Mouse (Mus musculus): Measurements from ENCODE around the gene Exoc3l2.
A peak's percentile ranks its signal among the peaks of the same experiment; 100 is the strongest.

The Exoc3l2 gene

DNA sequence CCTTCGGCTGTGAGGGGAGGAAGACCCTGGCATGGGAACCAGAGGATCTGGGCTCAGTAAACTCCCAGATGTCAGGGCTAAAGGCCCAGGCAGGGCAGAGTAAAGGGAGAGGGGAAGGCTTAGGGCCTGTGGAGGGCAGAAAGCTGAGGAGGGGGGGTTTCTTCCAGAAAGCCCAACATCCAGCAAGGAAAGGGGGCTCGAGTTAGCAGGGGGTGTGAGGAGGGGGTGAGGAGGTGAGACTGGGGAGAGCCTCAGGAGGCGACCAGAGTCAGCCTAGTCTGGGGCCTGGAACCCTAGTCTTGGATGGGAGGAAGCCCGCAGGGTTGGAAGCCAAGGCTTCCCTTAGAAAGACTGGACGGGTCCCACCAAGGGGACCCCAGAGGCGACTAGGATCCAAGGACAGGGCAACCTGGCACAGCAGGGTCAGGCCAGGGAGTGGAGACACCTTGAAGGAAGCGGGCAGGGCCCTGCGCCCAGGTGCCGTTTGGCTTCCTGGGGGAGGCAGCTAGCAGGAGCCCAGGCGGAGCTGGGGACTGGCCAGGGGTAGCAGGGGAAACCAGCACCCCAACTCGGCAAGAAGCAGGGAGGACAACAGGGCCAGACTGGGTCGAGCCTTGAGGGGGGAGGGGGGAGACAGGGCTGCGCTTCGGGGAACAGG lies 5.6 kb upstream of the Exoc3l2 start:
- peak; percentile 28 to 38 for DNase-seq

DNA sequence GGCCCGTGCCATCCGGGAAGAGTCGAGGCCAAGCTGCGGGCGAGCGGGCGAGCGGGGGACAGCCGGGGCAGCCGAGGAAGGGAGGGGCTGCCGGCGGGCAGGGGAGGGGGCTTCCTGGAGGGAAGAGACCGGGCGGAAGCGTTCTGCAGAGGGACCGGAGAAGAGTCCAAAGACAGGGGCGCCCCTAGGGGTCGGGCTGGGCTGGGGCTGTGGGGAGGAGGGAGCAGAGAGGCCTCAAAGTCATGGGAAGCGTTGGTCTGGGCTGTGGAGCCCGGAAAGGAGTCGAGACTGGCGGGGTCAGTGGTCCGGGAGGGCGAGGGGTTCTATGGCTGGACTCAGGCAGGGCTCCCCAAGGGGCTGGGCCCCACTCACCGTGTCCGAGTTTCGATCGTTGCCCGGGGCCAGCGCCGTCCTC lies 5.1 kb upstream of the Exoc3l2 start:
- peak; percentile 62 to 64 for DNase-seq

DNA sequence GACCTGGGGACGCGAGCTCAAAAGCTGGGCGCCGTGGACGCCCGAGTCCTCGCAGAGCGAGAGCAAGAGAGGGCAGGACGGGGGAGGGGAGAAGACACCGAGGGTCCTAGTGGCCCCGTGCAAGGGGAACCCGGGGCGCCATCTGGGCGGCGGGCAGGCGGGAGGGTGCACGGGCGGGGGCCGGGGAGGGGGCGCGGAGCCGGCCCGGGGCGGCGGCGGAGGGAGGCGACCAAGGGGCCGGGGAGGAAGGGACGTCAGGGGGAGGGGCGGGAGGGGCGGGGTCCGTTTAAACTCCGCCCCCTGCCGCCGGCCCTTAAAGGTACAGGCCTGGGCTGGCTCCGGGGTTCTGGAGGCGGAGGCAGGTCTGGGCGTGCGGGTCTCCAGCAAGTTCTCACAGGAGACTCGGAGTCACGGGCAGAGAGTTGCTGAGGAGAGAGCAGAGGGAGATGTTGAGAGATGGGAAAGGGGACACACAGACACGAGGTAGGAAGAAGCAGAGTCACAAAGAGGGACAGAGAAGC lies 4.5 kb upstream of the Exoc3l2 start, which contains the start of gene Mark4:
Gene Mark4, minus strand, starts transcription at position 231 of the 521 bp plus-strand sequence.
- peak; percentile 75 to 77 for DNase-seq

DNA sequence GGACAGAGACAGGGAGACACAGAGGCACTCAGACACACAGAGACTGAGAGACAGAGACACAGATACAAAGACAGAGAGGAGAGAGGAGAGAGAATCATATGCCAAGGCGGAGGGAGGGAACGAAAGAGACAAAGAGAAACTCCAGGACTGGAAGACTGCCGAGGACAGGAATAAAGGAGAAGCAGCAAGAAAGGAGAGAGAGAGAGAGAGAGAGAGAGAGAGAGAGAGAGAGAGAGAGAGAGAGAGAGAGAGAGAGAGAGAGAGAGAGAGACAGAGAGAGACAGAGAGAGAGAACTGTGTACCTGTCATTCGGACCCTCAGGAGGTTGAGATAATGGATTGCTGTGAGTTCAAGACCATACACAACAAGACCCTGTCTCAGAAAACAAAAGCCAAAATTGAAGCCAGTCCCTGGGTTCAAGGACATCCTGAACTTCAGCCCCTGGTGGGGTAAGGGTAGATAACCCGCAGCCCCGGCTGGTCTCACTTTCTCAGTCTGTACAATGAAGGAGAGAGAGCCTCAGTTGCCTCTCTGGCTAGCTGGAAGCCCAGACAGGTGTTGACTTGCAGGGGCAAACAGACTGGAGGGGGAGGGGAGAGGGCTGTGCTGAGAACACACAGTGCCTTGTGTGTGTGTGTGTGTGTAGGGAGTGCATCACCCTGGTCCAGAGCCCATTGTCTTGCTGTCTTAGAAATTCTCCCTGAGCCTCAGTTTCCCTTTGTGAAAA lies 3.8 kb upstream of the Exoc3l2 start:
- no peak for DNase-seq

DNA sequence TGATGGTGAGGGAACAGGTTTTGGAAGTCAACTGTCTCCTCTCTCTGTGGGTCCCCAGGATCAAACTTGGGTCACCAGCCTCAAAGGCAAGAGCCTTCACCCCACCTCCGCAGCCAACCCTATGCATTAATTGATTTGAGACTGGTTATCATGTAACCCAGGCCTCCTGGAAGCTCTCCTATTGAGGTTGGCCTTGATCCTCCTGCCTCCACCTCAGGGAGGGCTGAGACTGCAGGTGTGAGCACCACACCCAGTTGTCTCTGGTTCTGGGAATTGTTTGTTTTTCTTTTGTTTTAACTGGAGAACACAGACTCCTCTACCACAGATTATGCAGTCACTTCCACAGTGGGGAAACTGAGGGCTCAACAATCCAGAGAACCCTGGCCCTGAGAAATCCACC lies 2.6 kb upstream of the Exoc3l2 start:
- DNase-seq, result no peak

DNA sequence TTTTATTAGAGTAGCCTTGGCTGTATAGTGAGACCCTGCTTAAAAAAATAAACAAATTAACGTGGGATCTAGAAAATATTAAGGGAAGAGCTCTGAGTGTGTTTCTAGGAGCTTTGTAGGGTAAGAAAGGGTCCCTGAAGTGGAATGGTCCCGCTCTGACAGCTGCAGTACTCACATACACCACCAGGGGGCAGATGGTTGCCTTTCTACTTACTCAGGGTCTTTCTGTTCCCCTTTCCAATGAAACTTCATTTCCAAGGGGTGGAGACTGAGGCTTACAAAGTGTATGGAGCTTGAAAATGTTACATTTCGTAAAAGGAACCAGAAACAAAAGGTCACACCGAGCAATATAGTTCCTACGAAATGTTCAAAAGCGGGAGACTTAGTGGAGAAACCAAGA lies 1.6 kb upstream of the Exoc3l2 start:
- DNase-seq, result peak; percentile 87 to 91

DNA sequence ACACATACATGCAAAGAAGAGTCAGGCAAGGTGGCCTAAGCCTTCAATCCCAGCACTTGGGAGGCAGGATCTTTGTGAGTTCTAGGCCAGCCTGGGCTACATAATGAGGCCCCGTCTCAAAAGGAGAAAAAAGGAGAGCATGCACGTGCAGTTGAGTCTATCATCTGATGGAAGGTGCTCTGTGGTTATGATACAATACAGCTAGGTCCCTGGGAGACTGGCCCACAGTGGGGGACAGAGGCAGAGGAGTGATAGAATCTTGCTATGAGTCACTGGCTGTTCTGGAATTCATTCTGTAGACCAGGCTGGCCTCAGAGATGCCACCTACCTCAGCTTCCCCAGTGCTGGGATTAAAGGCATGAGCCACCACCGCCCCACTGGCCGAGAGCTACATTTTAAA lies 688 bp upstream of the Exoc3l2 start:
- no peak for DNase-seq

DNA sequence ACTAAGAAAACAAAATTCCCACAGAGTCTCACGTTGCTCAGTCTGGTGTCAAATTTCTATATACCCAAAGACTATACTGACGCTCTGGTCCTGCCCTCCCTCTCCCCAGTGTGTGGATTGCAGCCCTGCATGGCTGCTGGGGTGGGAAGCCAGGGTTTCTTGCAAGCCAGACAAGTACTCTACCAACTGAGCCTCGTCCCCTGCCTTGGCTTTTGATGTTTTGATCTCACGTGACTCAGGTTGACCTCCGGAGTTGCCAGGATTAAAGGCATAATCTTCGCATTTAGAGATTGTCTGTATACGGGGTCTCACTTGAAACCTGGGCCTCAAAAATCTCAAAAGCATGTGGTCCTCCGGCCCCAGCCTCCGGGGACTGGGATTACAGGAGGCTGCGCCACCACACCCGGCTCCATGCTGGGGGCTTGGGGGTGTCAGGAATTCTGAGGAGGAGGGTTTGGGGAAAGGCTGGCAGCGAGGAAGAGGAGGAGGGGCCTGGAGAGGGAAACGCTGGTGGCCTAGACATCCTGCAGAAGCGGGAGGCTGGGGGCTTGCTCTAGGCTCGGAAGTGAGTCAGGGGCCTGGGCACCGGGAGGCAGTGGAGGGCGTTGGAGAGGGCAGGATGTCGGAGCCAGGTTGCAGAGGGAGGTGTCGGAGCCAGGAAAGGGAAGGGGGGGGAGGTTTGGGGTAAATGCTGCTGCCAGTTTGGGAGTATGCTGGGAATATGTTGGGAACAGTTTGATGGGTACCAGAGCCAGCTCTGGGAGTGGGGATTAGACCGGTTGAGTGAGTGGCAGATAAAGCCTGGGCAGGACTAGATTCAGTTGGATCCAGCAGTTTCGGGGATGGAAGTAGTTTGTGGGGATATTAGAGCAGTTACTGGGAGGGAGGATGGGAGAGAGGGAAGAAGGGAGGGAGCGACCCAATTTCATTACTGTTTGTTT lies 1.5 kb downstream of the Exoc3l2 start:
- no peak for DNase-seq

DNA sequence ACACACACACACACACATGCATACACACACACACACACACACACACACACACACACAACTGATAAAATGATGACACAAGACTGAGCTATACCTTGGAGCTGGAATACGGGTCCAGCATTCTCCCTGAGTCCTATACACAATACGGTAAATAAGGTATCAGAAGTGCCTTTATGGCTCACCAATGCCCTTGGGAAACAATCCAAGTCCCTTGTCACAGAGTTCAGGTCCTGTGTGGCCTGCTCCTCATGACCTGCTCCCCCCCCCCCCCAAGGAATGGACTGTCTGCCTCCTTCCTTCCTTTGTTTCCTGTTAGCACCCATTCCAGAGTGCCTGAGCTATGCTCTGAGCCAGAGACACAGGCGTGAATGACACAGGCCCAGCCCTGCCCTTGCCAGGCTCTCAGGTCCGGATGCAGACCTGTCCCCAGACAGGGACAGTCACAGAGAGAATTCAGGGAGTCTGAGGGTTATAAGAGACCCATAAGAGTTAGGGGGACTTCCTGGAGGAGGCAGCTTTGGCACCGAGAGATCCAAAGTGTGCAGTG lies 3.5 kb downstream of the Exoc3l2 start:
- DNase-seq, result no peak

DNA sequence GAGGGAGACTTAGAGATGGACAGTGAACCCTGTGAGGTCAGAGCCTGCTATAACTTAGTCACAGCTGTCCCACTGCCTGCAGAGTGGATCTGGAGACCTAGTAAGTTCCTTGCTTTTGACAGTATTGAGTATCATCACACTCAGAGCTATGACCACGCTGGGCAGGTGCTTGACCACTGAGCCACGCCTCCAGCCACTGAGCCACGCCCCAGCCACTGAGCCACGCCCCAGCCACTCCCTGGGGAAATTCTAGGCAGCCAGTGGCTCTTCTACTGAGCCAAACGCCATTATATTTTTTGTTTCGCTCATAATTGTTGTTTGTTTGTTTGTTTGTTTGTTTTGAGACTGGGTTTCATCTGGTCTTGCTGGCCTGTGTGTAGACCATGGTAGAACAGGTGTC lies 4.5 kb downstream of the Exoc3l2 start:
- DNase-seq, result no peak

DNA sequence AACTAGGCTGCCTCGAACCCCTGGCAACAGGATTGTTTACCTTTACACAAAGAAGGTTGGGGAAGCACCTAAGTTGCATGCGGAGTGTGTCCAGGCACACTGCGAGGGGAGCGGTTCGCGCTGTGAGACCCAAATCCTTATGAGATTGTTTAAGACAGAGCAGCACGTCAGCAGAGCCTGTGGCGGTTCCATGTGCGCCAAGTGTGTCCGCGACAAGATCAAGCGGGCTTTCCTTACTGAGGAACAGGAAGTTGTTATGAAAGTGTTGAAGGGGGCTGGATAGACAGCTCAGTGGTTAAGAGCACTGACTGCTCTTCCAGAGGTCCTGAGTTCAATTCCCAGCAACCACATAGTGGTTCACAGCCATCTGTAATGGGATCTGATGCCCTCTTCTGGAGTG lies 5.1 kb downstream of the Exoc3l2 start:
- DNase-seq, result peak in 1 of 2 experiments; percentile 31

DNA sequence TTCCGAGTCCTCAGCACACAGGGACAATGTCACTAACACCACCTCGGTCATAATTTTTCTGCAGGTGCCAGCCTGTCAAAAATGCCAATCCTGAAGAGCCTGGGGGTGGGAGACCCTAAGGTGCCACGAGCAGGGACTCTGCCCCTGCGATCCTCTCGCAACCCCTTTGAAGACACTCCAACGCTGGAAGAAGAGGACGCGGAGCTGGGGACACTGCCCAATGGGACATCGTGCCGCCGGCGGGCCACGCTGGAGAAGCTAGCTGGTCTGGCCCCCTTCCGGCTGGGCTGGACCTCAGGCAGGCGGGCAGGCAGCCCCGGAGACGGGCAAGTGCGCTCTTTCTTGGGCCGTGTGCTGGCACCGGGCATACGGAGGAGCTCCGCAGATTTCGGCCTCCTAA lies 6.3 kb downstream of the Exoc3l2 start:
- DNase-seq, result no peak

DNA sequence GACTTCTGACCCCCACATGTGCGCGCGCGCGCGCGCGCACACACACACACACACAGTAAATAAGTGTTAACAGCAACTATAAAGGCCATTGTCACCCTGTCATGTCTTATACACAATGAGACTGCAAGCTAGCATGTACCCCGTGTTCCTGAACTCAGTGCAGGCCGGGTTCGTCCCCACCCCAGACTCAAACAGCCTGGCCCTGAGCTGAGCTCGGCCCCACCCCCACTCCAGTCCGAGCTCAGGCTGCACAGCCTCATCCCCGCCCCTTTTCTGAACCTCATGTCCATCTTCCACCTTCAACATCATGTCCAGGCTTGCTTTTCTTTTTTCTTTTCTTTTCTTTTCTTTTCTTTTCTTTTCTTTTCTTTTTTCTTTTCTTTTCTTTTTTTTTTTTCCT lies 7.2 kb downstream of the Exoc3l2 start:
- DNase-seq, result no peak

DNA sequence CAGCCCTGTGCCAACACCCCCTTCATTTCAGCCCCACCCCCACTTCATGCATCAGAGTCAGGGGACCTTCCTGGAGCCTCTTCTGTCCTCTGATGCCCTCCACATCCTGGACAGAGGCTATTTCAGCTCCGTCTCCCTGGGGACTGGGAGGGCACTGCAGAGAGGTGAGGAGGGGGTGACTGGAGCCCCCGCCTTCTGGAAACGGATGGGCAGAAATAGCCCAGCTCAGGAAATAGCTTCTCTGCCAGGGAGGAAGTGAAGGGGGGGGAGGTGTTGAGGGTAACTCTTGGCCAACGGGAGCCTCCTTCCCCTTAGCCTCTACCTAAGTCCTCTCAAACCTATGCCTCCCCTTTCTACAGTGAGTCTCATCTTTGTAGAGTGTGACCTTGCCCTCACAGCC lies 9.3 kb downstream of the Exoc3l2 start:
- DNase-seq, result peak; percentile 28 to 40

DNA sequence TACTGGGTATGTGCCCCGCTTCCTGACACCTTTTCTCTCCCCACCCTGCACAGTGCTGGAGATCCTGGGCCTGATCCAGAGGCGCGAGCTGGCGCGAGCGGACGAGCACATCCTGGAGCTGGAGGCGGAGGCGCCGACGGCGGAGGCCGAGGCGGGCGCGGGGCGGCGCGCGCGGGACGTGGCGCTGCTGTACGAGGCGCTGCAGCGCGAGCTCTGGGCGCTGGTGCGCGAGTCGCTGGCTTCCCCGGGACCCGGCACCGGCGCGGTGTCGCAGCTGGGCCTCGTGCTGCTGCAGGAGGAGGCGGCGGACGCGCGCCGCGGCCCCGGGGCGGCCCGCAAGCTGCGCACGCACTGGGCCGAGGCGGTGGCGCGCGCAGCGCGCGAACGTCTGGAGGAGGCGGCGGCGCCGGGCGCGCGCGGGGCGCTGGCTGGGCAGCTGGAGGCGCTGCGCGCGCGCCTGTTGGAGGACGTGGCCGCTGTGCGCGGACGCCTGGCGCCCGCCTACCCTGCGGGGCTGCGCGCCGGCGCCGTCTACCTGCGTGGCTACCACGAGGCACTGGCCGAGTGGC lies 10.8 kb downstream of the Exoc3l2 start:
- peak; percentile 56 to 59 for DNase-seq

DNA sequence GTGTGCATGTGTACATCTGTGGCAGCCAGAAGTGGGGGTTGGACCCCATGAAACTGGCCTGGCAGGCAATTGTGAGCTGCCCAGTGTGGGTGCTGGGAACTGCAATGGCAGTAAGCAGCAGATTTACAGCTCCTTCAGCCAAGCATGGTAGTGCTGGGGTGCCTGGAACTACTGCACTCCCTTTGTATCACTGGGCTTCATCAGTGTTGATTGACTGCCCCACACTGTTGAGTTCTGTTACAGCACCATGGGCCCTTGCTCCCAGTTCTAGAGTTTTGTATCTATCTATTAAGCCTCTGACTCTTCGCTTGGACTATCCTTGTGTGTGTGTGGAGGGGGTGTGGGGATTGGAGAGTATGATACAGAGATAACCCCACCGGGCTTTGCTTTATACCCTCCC lies 14.0 kb downstream of the Exoc3l2 start:
- DNase-seq, result no peak

DNA sequence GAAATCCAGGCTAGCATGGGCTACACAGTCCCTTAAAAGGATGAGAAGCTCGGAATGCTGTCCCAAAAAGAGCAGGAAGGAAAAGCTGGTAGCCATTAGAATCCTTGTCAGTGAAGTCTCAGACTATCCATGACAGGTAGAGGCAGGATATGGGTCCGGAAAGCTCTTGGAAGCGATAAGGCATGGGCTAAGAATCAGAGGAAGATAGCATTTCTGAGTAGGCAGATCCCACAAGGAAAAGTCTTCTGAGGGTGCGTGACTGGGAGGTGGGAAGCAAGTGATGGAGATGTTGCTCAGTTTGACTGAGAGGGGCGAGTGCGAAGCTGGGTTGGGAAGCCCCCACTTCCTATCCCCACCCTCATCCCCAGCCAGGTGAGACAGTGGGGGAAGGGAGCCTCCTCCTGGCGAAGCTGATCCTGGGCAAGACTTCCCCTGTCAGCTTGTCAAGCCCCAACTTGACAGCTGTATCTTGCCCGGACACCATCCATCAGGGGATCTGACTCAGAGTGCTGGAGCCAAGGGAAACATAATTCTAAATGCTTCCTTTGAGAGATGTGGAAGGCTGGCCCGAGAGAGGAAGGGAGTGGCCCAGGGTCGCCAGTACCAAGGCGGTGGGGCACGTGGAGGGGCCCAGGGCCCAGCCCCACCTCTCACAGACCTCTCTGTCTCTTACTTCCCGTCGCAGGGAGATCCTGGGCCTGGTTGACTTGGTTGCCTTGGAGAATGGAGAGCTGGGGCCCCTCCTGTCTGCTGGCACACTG lies 14.7 kb downstream of the Exoc3l2 start:
- DNase-seq, result no peak

DNA sequence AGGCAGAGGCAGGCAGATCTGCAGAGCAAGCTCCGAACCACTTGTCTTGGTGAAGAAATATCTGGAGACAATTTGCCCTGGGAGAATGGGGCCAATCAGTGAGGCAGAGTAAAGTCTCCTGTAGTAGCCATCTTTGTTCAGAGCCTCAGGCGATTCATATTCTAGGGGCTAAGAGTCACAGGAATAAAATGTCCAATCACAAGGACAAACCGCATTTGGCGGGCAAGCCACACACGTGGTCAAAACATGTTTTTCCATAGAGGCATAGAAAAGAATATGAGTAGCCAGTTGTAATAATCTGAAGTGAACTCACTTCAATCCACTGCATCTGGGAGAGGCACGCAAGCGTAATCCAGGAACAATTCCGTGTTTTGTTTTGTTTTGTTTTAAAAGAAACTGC lies 20.1 kb downstream of the Exoc3l2 start:
- DNase-seq, result no peak

DNA sequence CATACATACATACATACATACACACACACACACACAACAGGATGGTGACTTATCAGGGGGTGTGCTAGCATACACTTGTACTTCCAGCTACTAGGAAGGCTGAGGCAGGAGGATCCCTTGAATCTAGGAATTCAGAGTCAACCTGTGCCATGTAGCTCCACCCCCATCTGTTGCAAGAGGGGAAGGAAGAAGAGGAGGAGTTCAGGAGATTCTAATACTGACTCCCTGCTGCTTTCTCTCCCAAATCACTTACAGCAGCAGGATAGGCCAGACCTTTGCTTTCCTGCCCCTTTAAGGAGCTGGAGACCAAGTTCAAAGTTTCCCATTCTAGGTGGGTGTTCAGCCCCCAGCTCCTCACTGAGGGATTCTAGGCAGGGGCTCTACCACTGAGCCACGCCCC lies 22.4 kb downstream of the Exoc3l2 start:
- DNase-seq, result no peak

DNA sequence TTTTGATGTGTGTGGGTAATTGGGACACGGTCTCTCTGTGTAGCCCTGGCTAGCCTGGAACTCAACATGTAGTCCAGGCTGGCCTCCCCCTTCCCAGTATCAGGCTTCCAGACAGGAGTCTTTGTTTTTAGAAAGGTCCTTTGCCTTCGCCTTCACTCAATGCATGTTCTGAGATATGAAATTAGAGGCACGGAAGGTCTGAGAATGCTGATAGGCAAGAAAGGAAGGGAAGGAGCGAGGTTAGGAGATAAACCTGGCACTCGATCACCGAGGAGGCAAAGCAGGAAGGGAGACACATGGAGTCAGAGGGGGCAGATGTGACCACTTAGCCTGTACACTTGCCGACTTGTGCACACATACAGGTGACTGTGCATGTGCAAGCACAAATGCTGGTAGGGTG lies 23.4 kb downstream of the Exoc3l2 start:
- no peak for DNase-seq

DNA sequence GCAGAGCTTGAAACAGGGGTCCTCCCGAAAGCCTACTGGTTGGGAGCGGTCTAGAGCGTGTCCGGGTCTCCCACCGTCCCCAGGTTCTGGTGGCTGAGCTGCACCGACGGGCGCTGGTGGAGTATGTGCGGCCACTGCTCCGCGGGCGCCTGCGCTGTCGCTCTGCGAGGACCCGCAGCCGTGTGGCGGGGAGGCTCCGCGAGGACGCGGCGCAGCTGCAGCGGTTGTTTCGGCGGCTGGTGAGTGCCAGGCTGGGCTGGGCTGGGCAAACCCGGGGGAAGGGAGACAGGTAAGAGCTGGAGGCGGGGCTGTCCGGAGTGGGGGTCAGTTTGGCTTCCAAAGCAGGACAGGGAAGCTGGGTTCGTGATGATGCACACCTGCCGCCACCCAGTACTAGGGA lies 26.4 kb downstream of the Exoc3l2 start:
- DNase-seq, result no peak

DNA sequence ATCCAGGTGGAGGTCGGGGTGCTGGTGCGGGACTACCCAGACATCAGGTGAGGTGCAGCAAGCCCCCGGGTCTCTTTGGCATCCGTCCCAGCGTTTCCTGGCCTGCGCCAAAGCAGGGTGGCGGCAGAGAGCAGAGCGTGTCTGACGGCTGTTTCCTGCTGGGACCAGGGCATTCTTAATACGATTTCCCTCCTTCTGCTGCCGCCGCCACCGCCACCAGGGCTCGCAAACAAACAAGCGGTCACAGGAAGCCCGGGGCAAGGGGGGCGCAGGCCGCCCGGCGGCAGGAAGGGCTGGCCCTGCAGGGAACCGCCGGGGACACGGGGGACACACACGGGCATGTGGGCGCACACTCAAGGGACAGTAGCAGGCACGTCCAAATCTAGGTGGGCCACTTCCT lies 28.6 kb downstream of the Exoc3l2 start:
- peak; percentile 35 to 42 for DNase-seq
